Mouse (Mus musculus) kidney, postnatal 0 days (tissue): ENCODE measurements at regions not wholly inside any gene's neighbourhood (a gene's known extent, or its start where the extent isn't known, plus 50 kb on each side); places are given as distances from the start of the nearest gene placed in this dataset.

Experiments
- ATAC-seq: fragments of 200-750 bp; cut with Nextera tagmentation; replicated peaks from 2 replicates; pipeline ENCODE4 v1.8.0; 2017; ENCODE audit warnings: low read depth, moderate number of reproducible peaks, moderate TSS enrichment, moderate library complexity; ENCODE audit not compliant: low FRiP score
- DNase-seq: peaks from one replicate; pipeline ENCODE4 v3.0.0-alpha.2; 2016; ENCODE audit warnings: low spot score
- H3K27ac ChIP-seq: fragments of 300-500 bp; sonication (generic); 2 replicates; pipeline ENCODE4 v1.5.1; 2014; ENCODE audit warnings: mild to moderate bottlenecking
- H3K27me3 ChIP-seq: fragments of 300-500 bp; sonication (generic); 2 replicates; pipeline ENCODE4 v1.6.1; 2014; ENCODE audit warnings: low read length, mixed read lengths; ENCODE audit not compliant: insufficient read depth
- H3K36me3 ChIP-seq: fragments of 300-500 bp; sonication (generic); 2 replicates; pipeline ENCODE4 v1.6.1; 2014; ENCODE audit warnings: low read length, mixed read lengths; ENCODE audit not compliant: insufficient read depth
- H3K4me1 ChIP-seq: fragments of 300-500 bp; sonication (generic); replicated peaks from 2 replicates; pipeline ENCODE4 v1.6.1; 2014; ENCODE audit warnings: antibody characterized with exemption, low read length, mixed read lengths; ENCODE audit not compliant: insufficient read depth
- H3K4me2 ChIP-seq: fragments of 300-500 bp; sonication (generic); 2 replicates; pipeline ENCODE4 v1.6.1; 2014; ENCODE audit warnings: mild to moderate bottlenecking, low read length, moderate library complexity, mixed read lengths
- H3K4me3 ChIP-seq: fragments of 300-500 bp; sonication (generic); replicated peaks from 2 replicates; pipeline ENCODE4 v1.5.1; 2014; ENCODE audit warnings: low read depth, low read length
- H3K9ac ChIP-seq: fragments of 300-500 bp; sonication (generic); 2 replicates; pipeline ENCODE4 v1.6.1; 2014; ENCODE audit warnings: low read depth, low read length
- H3K9me3 ChIP-seq: fragments of 300-500 bp; sonication (generic); replicated peaks from 2 replicates; pipeline ENCODE4 v1.6.1; 2016; ENCODE audit warnings: low read length, inconsistent platforms, mixed read lengths
- CTCF ChIP-seq: IDR thresholded peaks from 2 replicates; pipeline ENCODE4 v1.5.1; 2016; ENCODE audit warnings: antibody characterized with exemption, low read depth, mild to moderate bottlenecking, moderate library complexity
- WGBS: fragments of 180-500 bp; shearing (Covaris S2); extraction: QIAGEN DNeasy Blood & Tissue Kit; methylation state at CpG from one replicate; pipeline ENCODE4 v1.1.7; 2014; 5-methylcytosine and 5-hydroxymethylcytosine counted together

DNA sequence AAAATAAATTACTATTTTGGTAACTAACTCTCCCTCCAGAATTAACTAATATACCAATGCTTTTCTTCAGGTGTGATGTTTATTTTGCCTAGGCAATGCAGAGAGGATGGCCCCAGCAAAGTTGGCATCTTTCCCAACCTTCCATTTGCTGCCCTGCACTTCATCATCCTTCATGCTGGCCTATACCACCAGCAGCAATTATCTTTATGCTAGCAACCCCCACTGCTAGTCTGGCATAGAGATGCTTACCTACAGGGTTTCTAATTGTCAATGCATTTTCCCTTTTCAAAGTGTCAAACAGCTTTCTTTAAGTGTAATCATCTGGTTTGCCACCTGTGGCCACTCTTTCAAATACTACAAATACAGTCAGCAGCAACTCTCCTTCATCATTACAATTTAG, 1327.2 kb downstream of the Slitrk1 start:
- DNase-seq (no peak), ATAC-seq (no peak)
- no peak for TF ChIP-seq CTCF
- Histone ChIP-seq H3K27me3 (no peaks in the 10 kb centered on the region), H3K36me3 (no peaks in the 10 kb centered on the region), H3K4me1 (no peaks in the 10 kb centered on the region), H3K4me2 (no peak overlapping the region), H3K9me3 (no peaks in the 10 kb centered on the region), H3K4me3 (no peak overlapping the region), H3K9ac (no peak overlapping the region), H3K27ac (no peak overlapping the region)

DNA sequence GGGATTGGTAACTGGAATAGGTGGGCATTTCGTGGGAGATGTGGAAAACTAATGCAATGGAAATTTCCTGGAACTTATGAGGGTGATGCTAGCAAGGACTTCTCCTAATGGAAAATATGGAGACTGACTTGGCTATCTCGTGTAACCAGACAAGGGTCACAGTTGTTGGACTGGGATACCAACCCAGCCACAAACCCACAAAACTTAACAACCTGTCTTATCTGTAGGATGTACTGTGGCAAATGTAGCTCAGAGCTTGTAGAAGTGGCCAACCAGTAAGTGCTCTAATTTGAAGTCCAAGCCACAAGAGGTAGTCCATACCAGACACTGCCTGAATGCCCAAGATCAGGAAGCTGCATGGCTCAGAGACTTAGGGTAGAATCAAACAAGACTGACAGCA, 1329.7 kb downstream of the Slitrk1 start:
- Histone ChIP-seq H3K9me3 (no peaks in the 10 kb centered on the region), H3K9ac (no peak overlapping the region), H3K36me3 (no peaks in the 10 kb centered on the region), H3K27me3 (no peaks in the 10 kb centered on the region), H3K4me3 (no peak overlapping the region), H3K4me2 (no peak overlapping the region), H3K4me1 (no peaks in the 10 kb centered on the region), H3K27ac (no peak overlapping the region)
- ATAC-seq (no peak), DNase-seq (no peak)
- WGBS = 69% methylated on average over 2 of the region's 2 CpGs
- no peak for TF ChIP-seq CTCF

GRCm38 (mm10) chr14:107570676-107571075, 1343.3 kb downstream of the Slitrk1 start:
- no peak for TF ChIP-seq CTCF
- 96% methylated on average over 1 of the region's 1 CpGs for WGBS

GRCm38 (mm10) chr14:107568496-107568895, 1345.5 kb downstream of the Slitrk1 start:
- H3K36me3 ChIP-seq = no peaks in the 10 kb centered on the region
- no peak for TF ChIP-seq CTCF
- DNase-seq (no peak), ATAC-seq (no peak)
- H3K4me3 ChIP-seq = no peak overlapping the region
- H3K27ac ChIP-seq = no peak overlapping the region
- 87% methylated on average over 2 of the region's 2 CpGs for WGBS
- no peaks in the 10 kb centered on the region for H3K4me1 ChIP-seq
- H3K9ac ChIP-seq = no peak overlapping the region
- H3K9me3 ChIP-seq = no peaks in the 10 kb centered on the region
- H3K4me2 ChIP-seq = no peak overlapping the region
- no peaks in the 10 kb centered on the region for H3K27me3 ChIP-seq

More at GRCm38 (mm10) chr14:107570676-107571075, 1343.3 kb downstream of the Slitrk1 start:
- DNase-seq = no peak
- Histone ChIP-seq H3K9me3 (no peaks in the 10 kb centered on the region), H3K36me3 (no peaks in the 10 kb centered on the region), H3K4me3 (no peak overlapping the region), H3K4me1 (no peaks in the 10 kb centered on the region), H3K4me2 (no peak overlapping the region), H3K27ac (no peak overlapping the region), H3K9ac (no peak overlapping the region), H3K27me3 (no peaks in the 10 kb centered on the region)
- ATAC-seq = no peak
